Mouse (Mus musculus) liver, postnatal 0 days (tissue): ENCODE data around the gene Ccdc9b.

Experiments
- CTCF ChIP-seq: sonication (generic); IDR thresholded peaks from 2 replicates; pipeline ENCODE4 v1.5.1; 2016; ENCODE audit warnings: antibody characterized with exemption, low read depth
- EP300 ChIP-seq: IDR thresholded peaks from 2 replicates; pipeline ENCODE4 v1.6.1; 2016; ENCODE audit warnings: antibody characterized with exemption, low read depth, mild to moderate bottlenecking

DNA sequence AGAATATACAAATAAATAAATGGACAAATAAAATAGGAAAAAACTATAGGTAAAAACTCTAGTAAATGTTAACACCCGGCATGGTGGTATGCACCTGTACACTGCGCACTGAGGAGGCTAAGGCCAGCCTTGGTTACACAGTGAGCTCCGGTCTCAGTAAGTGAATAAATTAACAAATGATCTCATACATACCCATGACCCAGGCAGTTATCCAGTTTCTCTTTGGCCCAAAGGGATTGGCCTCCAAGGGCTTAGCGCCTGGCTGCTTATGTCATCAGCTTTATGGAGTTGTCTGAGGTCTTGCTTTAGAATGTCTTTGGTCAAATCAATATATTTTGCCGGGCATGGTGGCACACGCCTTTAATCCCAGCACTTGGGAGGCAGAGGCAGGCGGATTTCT lies 21.2 kb upstream of the Ccdc9b start:
- TF ChIP-seq CTCF (no peak), EP300 (no peak)
